Mouse (Mus musculus): Measurements from ENCODE around the gene Zbtb8a. TPM values are rescaled to one million over a fixed set of nuclear protein-coding genes. Genes with fewer than 3 reads are reported as not detected.

Gene Zbtb8a
- polyA plus RNA-seq, 1 experiment: 23.1 TPM

DNA sequence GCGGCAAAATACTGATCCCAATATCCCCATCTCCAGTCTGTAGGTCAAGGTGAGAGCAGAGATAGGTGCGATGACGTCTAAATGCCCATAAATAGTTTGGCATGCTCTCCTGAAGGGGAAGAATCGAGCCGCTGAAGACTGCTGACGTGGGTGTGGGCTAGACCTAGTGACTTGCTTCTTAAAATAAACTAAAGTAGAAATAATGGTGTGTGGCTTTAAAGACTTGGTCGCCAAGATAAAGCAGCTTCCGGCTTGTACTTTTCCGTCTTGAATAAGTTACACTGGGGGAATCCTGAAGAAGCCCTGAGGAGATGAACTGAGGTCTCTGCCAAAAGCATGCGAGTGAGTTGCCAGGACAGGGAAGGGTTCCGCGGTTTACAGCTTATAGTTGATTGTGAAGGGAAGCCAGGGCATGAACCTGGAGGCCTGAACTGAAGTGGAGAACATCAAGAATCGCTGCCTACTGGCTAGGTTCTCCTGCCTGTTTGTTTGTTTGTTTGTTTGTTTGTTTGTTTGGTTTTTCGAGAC, 12.4 kb upstream of the Zbtb8a start:
- TF ChIP-seq CTCF (IDR thresholded peaks at IDR 0.05; ENCODE audit: borderline replicate concordance, extremely low read depth, insufficient read depth, insufficient read length): no peak
- no peak for TF ChIP-seq POLR2A (IDR thresholded peaks at IDR 0.05; ENCODE audit: borderline replicate concordance, extremely low read depth, insufficient read depth, insufficient read length, poor library complexity, severe bottlenecking)
- DNase-seq (ENCODE audit: low read depth): no peak

DNA sequence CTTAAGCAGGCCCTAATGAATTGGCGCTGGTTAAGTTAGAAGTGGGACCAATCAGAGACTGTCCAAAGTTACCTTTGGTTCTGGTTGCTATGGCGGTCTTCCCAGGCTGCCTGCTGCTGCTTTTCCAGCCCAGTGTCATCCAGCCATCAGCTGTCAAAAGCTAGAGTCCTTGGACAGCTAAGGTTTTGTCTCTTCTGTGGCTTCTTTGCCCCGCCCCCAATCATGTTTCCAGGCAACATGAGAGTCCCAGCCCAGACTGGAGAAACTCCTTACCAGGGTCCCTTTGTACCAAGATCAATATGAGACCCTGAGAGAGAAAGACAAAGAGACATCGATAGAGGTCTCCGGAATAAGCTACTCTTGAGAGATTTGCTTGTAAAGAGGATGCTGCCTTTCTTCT, 10.5 kb upstream of the Zbtb8a start:
- TF ChIP-seq POLR2A (IDR thresholded peaks at IDR 0.05; ENCODE audit: borderline replicate concordance, extremely low read depth, insufficient read depth, insufficient read length, poor library complexity, severe bottlenecking) (no peak), CTCF (IDR thresholded peaks at IDR 0.05; ENCODE audit: borderline replicate concordance, extremely low read depth, insufficient read depth, insufficient read length) (no peak)
- DNase-seq (ENCODE audit: low read depth): peak; percentile 4

DNA sequence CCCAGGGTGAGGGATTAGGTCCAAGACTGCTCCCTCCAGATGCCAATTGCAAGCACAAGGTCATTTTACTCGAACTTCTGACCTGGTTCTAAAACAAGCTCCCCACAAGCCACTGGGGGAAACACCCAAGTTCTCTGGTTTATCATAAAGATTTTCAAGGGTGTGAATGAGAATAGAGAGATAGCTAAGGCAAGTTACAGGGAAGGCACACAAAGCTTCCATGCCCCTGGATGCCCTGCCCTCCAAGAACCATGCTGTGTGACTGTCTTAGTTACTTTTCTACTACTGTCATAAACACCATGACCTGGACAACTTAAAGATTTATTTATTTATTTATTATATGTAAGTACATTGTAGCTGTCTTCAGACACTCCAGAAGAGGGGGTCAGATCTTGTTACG, 9.1 kb upstream of the Zbtb8a start:
- TF ChIP-seq POLR2A (IDR thresholded peaks at IDR 0.05; ENCODE audit: borderline replicate concordance, extremely low read depth, insufficient read depth, insufficient read length, poor library complexity, severe bottlenecking) (no peak), CTCF (IDR thresholded peaks at IDR 0.05; ENCODE audit: borderline replicate concordance, extremely low read depth, insufficient read depth, insufficient read length) (no peak)
- DNase-seq (ENCODE audit: low read depth): no peak

DNA sequence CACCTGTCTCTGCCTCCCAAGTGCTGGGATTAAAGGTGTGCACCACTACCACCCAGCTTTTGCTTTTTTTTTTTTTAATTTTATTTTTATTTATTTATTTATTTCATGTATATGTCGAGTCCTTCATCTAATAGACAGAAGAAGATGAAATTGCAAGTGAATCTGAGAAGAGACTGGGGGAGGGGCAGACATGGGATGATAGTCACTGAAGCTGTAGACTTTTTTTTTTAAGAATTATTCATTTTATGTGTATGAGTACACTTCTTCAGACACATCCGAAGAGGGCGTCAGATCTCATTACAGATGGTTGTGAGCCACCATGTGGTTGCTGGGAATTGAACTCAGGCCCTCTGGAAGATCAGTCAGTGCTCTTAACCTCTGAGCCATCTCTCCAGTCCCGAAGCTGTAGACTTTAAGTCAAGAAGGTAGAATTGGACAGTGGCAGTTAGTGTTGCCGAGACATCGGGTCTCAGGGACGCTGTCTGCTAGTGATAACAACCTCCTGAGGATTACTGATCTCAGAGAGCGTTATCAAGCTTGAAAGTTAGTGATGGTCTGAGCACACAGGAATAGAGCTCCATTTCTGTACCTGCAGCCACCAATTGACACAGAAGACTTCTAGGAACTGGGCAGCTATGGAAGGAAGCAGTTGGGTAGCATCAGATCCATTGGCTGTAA, 8.5 kb upstream of the Zbtb8a start:
- DNase-seq (ENCODE audit: low read depth): no peak
- no peak for TF ChIP-seq CTCF (IDR thresholded peaks at IDR 0.05; ENCODE audit: borderline replicate concordance, extremely low read depth, insufficient read depth, insufficient read length)
- no peak for TF ChIP-seq POLR2A (IDR thresholded peaks at IDR 0.05; ENCODE audit: borderline replicate concordance, extremely low read depth, insufficient read depth, insufficient read length, poor library complexity, severe bottlenecking)

DNA sequence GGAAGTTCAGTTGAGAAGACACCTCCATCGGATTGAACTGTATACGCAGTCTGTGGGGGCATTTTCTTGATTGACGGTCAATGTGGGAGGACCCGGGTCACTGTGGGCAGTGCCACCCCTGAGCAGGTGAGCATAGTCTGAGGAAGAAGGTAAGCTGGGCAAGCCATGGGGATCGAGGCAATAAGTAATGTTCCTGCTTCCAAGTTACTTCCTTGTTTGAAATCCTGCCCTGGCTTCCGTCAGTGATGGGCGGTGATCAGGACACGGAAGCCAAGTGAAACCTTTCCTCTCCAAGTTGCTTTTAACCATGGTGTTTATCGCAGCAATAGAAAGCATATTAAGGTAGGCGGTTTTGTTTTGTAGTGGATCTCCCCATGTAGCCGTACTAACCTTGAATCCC, 7.8 kb upstream of the Zbtb8a start:
- TF ChIP-seq CTCF (IDR thresholded peaks at IDR 0.05; ENCODE audit: borderline replicate concordance, extremely low read depth, insufficient read depth, insufficient read length) (no peak), POLR2A (IDR thresholded peaks at IDR 0.05; ENCODE audit: borderline replicate concordance, extremely low read depth, insufficient read depth, insufficient read length, poor library complexity, severe bottlenecking) (no peak)
- DNase-seq (ENCODE audit: low read depth): no peak

DNA sequence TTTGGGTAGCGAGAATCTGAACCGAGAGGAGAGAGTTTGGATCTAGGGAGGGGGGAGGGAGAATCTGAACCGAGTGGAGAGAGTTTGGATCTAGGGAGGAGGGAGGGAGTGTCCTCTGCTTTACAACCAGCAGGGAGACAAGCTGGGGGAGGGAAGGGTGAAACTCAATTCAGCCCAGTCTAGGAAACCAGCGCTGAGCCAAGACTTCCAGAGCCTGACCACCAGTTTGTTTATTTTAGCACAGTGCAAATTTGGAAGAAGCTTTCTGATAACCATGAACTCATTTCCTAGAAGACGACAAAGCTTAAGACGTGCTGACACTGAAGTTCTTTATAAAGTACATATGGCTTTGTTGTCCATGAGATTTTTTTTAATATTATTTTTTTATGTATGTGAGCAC, 6.5 kb upstream of the Zbtb8a start:
- DNase-seq (ENCODE audit: low read depth): no peak
- TF ChIP-seq CTCF (IDR thresholded peaks at IDR 0.05; ENCODE audit: borderline replicate concordance, extremely low read depth, insufficient read depth, insufficient read length) (no peak), POLR2A (IDR thresholded peaks at IDR 0.05; ENCODE audit: borderline replicate concordance, extremely low read depth, insufficient read depth, insufficient read length, poor library complexity, severe bottlenecking) (no peak)

DNA sequence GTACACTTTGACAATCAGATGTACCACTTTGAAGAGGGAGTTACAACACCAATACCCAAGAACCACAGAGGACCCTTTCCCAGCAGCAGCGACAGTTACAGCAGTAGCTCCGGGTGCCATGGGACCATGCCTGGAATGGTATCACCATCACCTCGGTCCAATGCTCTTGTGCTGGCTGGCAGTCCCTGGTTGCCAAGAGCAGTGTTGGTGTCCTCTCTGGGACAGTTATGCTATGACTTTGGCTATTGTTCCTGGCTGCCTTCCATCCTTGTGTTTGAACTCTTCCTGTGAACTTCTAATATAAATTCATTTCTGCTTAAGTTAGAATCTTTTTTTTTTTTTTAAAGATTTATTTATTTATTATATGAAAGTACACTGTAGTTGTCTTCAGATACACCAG, 5.7 kb upstream of the Zbtb8a start:
- DNase-seq (ENCODE audit: low read depth): no peak
- TF ChIP-seq POLR2A (IDR thresholded peaks at IDR 0.05; ENCODE audit: borderline replicate concordance, extremely low read depth, insufficient read depth, insufficient read length, poor library complexity, severe bottlenecking): no peak
- TF ChIP-seq CTCF (IDR thresholded peaks at IDR 0.05; ENCODE audit: borderline replicate concordance, extremely low read depth, insufficient read depth, insufficient read length): no peak

DNA sequence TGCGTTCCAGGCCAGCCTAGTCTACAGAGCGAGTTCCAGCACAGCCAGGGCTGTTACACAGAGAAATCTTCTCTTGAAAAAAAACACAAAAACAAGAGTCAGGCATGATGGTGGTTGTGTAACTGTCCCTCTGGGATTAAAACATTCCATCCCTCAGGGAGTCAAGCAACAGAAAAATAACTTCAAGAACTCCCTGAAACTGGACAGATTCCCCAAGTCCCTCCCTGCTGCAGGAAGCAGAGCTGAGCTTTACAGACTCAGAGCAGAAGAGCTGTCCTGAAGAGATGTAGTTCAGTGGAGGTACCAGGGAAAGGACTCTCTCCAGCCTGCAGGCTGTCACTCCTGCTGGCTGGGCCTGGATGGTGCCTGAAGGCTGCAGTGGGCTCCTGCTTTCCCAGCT, 4.6 kb upstream of the Zbtb8a start:
- no peak for TF ChIP-seq CTCF (IDR thresholded peaks at IDR 0.05; ENCODE audit: borderline replicate concordance, extremely low read depth, insufficient read depth, insufficient read length)
- no peak for TF ChIP-seq POLR2A (IDR thresholded peaks at IDR 0.05; ENCODE audit: borderline replicate concordance, extremely low read depth, insufficient read depth, insufficient read length, poor library complexity, severe bottlenecking)
- no peak for DNase-seq (ENCODE audit: low read depth)

DNA sequence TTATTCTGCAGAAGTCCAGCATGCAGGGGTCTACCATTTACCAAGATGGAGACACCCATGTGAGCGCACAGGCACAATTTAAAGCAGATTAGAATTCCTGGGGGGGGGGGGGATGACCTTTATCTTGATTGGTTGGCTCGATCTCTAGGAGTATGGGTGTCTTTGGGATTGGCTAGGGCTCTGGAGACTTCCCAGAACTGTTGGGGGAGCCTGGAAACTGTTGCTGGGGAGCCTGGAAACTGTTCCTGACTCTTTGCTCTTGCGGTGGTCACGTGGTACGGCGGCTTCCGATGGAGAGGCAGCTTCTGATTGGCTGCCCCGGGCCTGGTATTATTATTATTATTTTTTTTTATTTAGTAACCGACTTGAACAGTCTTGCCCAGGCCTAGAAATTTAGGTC, 4.1 kb upstream of the Zbtb8a start:
- DNase-seq (ENCODE audit: low read depth): no peak
- no peak for TF ChIP-seq CTCF (IDR thresholded peaks at IDR 0.05; ENCODE audit: borderline replicate concordance, extremely low read depth, insufficient read depth, insufficient read length)
- no peak for TF ChIP-seq POLR2A (IDR thresholded peaks at IDR 0.05; ENCODE audit: borderline replicate concordance, extremely low read depth, insufficient read depth, insufficient read length, poor library complexity, severe bottlenecking)

DNA sequence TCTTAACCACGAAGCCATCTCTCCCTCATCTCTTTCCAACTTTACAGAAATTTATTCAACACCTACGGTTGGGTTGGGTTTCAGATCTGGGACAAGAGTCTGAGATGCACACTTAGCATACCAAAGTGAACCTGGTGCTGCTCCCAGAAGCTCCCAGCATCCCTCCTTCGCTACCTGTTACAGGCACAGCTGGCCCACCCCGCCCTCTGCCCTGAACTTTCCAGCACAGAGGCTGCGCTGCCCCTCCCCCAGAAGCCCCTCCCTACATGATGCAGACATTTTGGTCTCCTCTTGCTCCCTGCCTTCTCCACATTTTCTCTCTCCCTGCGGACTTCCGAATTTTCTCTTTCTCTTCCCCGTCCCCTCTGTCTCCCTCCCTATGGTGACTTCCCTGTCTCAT, 3.2 kb upstream of the Zbtb8a start:
- no peak for DNase-seq (ENCODE audit: low read depth)
- TF ChIP-seq POLR2A (IDR thresholded peaks at IDR 0.05; ENCODE audit: borderline replicate concordance, extremely low read depth, insufficient read depth, insufficient read length, poor library complexity, severe bottlenecking): no peak
- TF ChIP-seq CTCF (IDR thresholded peaks at IDR 0.05; ENCODE audit: borderline replicate concordance, extremely low read depth, insufficient read depth, insufficient read length): no peak

DNA sequence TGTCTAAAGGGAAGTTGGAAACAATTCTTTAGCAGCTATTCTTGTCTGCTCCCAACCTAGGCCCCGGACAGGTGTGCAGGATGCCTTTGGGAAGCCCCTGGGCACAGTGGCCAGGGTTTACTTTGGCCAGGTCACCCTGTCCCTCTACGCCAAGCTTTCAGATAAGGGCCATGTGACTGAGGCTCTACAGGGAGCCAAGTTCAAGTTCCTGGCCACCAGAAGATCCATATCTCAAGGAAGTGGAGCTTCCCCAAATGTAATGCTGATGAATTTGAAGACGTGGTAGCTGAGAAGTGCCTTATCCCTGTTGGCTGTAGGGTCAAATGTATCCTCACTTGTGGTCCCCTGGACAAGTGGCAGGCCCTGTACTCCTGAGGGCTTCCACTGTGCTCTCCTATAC, 1.9 kb upstream of the Zbtb8a start:
- DNase-seq (ENCODE audit: low read depth): no peak
- TF ChIP-seq CTCF (IDR thresholded peaks at IDR 0.05; ENCODE audit: borderline replicate concordance, extremely low read depth, insufficient read depth, insufficient read length) (no peak), POLR2A (IDR thresholded peaks at IDR 0.05; ENCODE audit: borderline replicate concordance, extremely low read depth, insufficient read depth, insufficient read length, poor library complexity, severe bottlenecking) (no peak)

DNA sequence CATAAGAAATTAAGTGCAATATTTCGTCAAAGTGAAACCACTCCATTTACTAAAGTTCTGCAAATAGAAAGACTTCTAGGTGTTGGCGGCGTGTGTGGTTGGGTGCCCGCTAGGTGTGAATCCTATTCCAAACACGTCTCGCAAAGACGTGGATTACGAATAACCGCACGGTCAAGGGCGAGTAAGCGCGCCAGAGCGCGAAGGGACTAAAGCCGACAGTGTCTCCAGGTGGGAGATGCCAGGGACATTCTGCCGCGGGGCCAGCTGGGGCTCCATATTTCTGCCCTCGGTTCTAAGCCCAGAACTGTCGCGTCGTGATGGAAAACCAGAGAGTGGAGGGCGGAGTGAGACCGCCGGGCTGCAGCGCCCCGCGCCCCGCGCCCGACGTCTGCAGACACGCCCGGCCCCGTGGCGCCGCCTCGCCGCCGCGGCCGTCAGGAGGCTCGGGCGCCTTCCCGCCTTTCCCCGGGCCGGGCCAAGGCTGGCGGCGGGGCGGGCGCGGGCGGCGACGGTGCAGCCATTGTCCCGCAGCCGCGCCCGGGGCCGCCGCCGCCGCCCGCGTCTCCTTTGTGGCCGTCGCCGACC, 863 bp downstream of the Zbtb8a start:
- TF ChIP-seq POLR2A (IDR thresholded peaks at IDR 0.05; ENCODE audit: borderline replicate concordance, extremely low read depth, insufficient read depth, insufficient read length, poor library complexity, severe bottlenecking) (peak; percentile 11; the same call in 1 of the 2 replicates), CTCF (IDR thresholded peaks at IDR 0.05; ENCODE audit: borderline replicate concordance, extremely low read depth, insufficient read depth, insufficient read length) (no peak)
- DNase-seq (ENCODE audit: low read depth): peak; percentile 74
